Mouse (Mus musculus): ENCODE measurements around the gene Gm44973.

DNA sequence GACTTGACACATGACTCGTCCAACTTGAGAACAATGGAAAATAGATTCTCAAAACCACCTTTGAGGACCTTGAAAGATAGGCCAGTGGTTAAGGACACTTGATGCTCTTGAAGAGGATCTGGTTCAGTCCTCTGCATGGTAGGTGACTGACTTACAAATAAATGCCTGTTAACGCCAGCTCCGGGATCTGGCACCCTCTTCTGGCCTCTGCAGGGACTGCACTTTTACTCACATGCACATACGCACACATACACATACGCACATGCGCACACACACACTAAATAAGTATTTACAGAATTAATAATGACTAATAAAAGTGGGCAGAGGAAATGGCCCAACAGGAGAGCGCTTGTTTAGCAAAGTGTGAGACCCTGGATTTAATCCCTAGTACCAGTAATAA lies 38.5 kb upstream of the Gm44973 start:
- no peak for TF ChIP-seq POLR2A (IDR thresholded peaks at IDR 0.05; ENCODE audit: low read depth, low read length)
- no peak for TF ChIP-seq CTCF (IDR thresholded peaks at IDR 0.05; ENCODE audit: extremely low read depth, insufficient read depth, insufficient read length, insufficient replicate concordance)

All from spleen, adult 2 months (tissue).